Mouse (Mus musculus) CD4-positive, CD25-positive, alpha-beta regulatory T cell, adult 2 months (primary cell): ENCODE data around the gene Slc16a13.
"Not testable (repeated sequence)": the region's sequence is repeated elsewhere in the genome, so short reads cannot be mapped to it uniquely, and the experiment has no call there.

Experiments
- DNase-seq: peaks from one replicate; pipeline ENCODE4 v3.0.0-alpha.2; 2012; ENCODE audit warnings: low read depth, low spot score

Slc16a13 gene

DNA sequence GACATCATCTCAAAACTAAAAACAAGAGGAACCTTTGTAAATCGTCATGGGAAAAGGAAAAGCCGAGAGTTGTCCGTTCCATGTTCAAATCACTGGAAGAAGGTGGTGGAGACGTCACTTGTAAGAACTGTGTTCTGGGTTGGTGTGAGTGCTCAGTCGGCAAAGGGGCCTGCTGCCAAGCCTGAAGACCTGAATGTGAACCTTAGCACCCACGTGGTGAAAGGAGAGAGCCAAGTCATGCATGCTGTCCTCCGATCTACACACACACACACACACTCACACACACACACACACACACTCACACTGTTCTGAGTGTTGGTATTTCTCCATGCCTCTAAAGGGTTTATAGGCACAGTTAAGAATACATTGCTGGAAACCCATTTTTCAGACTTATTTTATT, 49.7 kb downstream of the Slc16a13 start:
- DNase-seq, result no peak

DNA sequence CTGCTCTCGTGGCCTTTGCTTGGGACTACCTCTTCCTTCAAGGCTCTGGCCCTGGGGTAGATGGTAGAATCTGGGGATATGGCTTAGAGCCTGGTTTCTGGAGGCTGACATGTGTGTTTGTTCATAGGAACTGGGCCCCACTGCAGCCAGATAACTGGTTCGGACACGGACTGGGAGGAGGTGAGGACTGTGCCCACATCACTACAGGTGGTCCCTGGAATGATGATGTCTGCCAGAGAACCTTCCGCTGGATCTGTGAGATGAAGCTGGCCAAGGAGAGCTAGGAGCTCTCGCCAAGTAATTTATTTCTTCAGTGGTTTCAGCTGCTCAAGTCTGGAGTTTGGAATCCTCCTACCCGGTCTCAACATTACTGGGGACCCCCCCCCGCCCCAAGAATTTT, 50.6 kb downstream of the Slc16a13 start:
- DNase-seq, result no peak

DNA sequence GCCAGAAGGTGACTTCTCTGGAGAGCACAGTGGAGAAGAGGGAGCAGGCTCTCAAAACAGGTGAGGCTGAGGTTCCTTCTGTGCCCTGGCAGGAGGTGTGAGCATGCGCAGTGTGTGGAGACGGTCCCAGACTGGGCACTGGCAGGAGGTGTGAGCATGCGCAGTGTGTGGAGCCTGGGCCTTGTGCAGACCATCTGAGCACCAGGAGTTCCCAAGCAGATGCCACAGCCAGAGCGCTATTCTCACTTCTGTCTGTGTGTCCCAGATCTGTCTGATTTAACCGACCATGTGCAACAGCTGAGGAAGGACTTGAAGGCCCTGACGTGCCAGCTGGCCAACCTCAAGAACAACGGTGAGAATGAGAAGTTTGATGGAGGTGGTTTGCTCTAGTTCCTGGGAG, 51.4 kb downstream of the Slc16a13 start:
- not testable (repeated sequence) for DNase-seq

DNA sequence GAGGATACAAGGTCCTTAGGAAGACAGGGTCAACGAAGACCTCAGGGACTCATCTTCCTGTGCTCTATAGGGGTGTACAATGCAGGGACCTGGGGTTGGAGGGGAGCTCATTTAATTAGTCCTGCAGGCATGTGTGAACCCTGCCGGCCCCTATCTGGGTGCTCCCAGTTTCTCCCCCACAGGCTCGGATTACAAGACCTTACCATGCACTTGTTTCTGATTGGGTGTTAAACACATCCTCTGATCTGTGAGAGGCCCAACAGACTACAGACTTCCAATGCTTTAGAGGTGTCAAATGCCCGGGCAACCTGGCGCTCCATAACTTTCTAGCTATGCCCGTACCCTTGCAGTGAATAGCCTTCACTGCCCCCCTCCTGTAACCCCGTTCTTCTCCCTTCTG, 52.7 kb downstream of the Slc16a13 start:
- no peak for DNase-seq
